Mouse (Mus musculus) megakaryocyte-erythroid progenitor cell, adult 5 weeks (primary cell): ENCODE results near the gene Fbxw2. TPM values are rescaled to one million over a fixed set of nuclear protein-coding genes. Genes with fewer than 3 reads are reported as not detected.

ENCODE experiments used
- polyA plus RNA-seq: library from polyadenylated mRNA; stranded (reverse); fragments of >175 nt; gene quantifications from 2 replicates; pipeline ENCODE4 v1.2.3, GENCODE M21; 2012

Gene Fbxw2
- 29.8 and 34.2 TPM in 2 replicates for polyA plus RNA-seq

DNA sequence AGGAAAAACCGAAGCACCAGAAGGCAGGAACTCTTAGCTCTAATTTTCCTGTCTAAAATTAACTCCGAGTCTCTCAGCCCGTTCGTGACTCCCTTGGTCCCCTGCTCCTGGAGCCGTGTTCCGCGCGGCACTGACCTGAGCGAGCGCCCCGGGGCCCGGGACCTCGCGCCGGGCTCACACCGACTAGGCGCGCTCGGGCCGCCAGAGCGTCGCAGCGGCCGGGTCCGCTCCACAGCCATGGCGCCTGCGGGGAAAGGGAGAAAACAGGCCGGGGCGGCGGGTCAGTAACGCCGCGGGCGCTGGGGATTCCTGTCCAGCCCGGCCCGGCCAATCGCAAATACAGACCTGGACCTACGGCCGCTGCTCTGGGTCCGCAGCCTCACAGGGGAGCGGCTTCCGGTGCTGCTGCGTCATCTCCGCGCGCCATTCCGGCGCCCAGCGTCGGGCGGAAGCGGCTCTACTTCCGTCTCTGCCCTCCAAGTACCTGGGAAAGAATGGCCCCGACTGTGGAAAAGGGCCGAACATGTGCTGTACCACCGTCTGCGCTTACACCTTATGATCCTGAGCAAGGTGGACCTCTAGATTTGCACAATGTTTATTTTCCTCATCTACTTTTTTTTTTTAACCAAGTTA is at the start of gene Fbxw2:
TSS of gene Fbxw2 (minus strand) at position 485 of the 633 bp plus-strand sequence.

DNA sequence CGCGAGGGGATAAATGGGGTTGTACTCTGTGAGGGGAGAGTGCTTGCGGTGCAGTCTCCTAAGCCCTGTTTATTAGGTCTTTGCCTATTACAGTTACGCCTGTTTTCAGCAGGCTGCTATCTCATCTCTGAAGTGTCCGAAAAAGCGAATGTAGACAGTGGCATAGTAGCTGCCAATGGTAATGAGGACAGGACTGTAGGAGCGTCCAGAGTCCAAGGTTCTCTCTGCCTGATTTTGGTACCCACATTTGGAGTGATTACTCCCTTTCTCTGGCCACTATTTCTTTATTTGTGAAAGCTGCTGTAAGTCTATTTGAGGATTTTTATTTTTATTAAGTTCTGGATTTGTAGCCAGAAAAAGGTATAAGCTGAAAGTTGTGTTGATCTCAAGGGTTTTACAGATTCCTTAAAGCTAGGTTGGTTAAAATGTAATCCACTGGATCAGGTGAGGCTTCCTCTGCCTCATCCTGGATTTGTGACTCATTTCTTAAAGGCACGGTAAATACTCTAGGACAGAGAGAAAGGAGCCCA is 48.8 kb upstream of the Fbxw2 start, which contains the start of gene Psmd5:
TSS of gene Psmd5 (minus strand) at position 153 of the 530 bp plus-strand sequence.

DNA sequence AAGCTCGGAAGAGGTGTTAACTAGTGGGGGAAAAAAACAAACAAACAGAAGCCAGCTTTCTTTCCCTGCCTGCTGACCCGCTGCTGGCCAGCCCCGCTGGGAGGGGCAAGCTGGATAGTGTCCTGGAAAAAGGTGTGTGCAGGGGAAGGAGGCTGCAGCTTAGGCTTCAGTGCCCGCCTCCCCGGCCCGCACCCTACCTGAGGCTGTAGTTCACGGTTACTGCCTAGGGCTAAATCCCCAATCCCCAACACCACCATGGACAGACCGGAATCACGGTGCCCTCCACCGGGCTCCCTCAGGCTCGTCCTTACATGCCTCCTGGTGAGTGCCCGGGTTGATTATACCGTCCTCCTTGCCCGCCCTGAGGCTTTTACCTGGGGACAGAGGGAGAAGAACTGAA is 48.2 kb upstream of the Fbxw2 start, which contains the start of gene Cutal:
TSS of gene Cutal (plus strand) at position 126 of the 400 bp plus-strand sequence.

DNA sequence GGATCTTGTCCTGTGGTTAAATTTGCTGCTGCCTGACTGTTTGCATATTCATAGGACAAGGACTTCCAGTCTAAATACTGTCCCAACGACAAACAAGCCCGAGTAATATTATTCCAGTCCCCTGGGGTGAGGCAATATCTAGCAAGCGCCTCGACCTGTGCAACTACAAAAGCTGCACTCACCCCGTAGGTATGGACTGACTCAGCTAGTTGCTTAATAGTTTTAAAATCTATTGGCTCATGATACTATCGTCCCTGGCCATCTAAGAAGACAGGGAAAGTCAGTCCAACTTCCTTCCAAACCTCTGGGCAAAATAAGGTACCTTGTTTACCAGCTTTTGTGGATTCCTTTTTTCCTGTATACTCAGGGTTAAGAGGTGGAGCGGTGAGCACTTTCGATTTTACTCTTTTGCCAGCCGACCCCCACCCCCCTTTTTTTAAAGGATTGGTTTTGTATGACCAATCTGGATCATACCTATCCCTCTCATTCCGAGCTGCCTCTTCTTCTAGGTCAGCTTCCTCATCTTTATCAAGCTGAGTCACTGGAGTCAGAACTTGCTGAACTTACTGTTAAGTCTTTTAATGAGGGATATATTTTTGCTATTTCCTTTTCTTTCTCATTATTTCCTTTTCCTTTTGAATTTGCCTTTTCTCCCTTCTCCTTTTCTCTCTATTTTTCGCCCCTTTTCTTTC is 6.8 kb upstream of the Fbxw2 start, which contains the start of gene Gm34653:
TSS of gene Gm34653 (plus strand) at position 242 of the 692 bp plus-strand sequence.

DNA sequence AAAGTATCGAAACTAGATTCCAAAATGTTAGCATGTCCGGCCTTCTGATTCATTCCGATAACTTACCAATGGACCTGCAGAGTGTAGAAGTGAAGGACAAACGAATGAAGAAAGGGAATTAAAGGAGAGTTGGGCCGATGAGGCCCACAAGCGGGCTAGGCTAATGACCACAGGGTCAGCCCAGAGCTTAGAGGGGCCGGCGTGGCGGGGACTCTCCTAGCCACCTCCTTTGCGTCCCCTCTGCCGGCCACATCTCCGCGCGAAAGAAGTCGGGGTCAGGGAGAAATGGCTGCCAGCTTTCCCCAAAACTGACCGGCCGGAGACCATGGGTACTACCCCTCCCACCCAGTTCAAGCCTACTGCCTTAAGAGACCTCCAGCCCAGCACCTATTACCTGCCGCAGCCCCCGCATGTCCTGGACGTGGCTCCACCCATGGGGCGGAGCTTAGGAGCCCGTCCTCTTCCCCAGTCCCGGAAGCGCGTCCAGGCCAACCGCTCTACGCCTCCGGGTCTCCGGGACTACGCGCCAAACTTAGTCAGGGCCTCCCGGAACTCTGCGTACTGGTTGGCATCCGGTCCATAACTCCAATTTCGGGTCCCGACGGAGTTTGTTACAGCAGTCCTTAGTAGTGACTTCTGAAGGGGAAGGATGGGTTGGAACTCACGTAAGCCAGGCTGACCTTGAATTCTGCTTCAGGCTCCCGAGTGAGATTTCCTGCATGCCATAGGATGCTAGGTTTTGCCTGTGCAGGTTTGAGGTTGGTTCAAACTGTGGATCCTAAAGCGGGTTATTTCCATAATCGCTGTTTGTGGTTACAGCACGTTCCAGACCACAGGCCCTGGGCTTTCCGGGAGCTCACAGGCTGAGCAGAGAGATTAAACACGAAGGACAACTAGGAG is 26.5 kb downstream of the Fbxw2 start, which contains the start of gene Rabepk:
TSS of gene Rabepk (minus strand) at position 556 of the 900 bp plus-strand sequence.

DNA sequence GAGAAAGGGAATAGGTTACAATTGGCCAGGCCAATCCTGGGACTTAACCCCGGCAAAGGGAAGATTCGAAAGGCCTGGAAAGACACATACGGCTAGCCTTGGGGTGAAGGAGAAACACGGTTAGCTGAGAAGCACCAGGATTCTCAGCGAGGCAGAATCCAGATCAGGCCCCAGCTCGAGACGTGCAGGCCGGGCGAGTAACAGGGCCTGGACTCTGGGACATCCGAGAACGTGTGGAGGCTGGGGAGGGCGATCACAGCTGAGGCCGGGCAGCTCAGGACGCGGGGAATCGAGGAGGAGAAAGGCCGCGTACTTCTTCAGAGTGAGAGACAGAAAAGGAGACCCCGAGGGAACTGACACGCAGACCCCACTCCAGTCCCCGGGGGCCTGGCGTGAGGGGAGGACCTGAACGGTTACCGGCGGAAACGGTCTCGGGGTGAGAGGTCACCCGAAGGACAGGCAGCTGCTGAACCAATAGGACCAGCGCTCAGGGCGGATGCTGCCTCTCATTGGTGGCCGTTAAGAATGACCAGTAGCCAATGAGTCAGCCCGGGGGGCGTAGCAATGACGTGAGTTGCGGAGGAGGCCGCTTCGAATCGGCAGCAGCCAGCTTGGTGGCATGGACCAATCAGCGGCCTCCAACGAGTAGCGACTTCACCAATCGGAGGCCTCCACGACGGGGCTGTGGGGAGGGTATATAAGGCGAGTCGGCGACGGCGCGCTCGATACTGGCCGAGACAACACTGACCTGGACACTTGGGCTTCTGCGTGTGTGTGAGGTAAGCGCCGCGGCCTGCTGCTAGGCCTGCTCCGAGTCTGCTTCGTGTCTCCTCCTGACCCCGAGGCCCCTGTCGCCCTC is 54.5 kb downstream of the Fbxw2 start, which contains the start of gene Hspa5:
TSS of gene Hspa5 (plus strand) at position 603 of the 859 bp plus-strand sequence.

DNA sequence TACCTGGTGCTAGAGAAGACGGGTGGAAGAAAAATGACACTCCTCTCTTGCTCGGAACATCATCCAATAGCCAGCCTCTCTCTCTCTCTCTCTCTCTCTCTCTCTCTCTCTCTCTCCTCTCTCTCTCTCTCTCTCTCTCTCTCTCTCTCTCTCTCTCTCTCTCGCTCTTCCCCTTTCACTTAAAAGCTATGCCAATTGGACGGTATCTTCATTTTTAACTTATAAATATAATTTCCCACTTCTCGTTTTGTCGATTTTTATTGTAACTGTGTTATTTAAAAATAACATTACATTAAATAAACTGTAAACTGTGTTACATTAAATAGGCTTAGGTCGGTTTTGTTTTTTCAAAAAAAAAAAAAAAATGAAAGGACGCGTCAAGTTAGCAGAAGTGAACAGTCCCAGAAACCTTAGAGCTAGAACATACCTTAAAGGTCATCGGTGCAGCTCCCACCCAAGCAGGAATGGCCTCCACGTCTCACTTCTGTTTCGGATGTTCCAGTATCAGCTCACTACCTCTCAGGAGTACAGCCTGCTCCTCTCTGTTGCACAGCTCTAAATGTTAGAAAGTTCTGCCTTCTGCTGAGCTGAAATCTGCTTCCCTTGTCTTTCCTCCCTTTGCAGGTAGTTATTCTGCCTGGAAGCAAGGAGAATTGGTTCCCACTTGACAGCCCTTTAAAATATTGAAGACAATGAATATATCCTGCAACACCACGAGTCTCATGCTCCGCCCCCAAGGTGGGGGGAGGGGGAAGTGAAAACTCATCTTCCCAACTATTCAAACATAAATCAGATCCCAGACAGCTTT is 71.4 kb downstream of the Fbxw2 start, which contains the start of gene Gapvd1:
TSS of gene Gapvd1 (minus strand) at position 682 of the 808 bp plus-strand sequence.

Other genes with a start within 250 kb of the Fbxw2 start
- gene Gapvd1, start 71.1 kb downstream of the Fbxw2 start, polyA plus RNA-seq, result 18.1 and 21.0 TPM in 2 replicates
- gene Hspa5, start 54.3 kb downstream of the Fbxw2 start, polyA plus RNA-seq, result 356 and 397 TPM in 2 replicates
- 9.7 and 13.2 TPM in 2 replicates for gene Rabepk, start 26.4 kb downstream of the Fbxw2 start, polyA plus RNA-seq
- not detected in 2 replicates for gene Gm34653, start 6.7 kb upstream of the Fbxw2 start, polyA plus RNA-seq
- 0.02 TPM in 1 of 2 replicates, not detected in the other for gene Cutal, start 48.1 kb upstream of the Fbxw2 start, polyA plus RNA-seq
- 5.7 and 5.9 TPM in 2 replicates for gene Psmd5, start 48.7 kb upstream of the Fbxw2 start, polyA plus RNA-seq
- 14.0 and 15.3 TPM in 2 replicates for gene Phf19, start 87.7 kb upstream of the Fbxw2 start, polyA plus RNA-seq
- gene Traf1, start 135.5 kb upstream of the Fbxw2 start, polyA plus RNA-seq, result 1.8 and 2.4 TPM in 2 replicates
- gene Hc, start 235.1 kb upstream of the Fbxw2 start, polyA plus RNA-seq, result not detected in 2 replicates